Mouse (Mus musculus) adrenal gland, adult (tissue): ENCODE measurements around the gene Tnik.

Experiments used
- DNase-seq, 2 experiments: peaks; one replicate each; pipeline ENCODE4 v3.0.0; 2022 to 2023; ENCODE audit warnings: low spot score in 1 of 2; ENCODE audit not compliant: inconsistent age in 2 of 2

The Tnik gene

GRCm38 (mm10) chr3:28345446-28345845 is 82.4 kb downstream of the Tnik start:
- no peak for DNase-seq

GRCm38 (mm10) chr3:28345961-28346360 is 82.9 kb downstream of the Tnik start:
- DNase-seq: no peak

GRCm38 (mm10) chr3:28346476-28346875 is 83.5 kb downstream of the Tnik start:
- DNase-seq: no peak

- DNase-seq: no peak
Observed at GRCm38 (mm10) chr3:28348746-28349145, 85.7 kb downstream of the Tnik start.

- no peak for DNase-seq
Observed at GRCm38 (mm10) chr3:28350147-28350801, 87.3 kb downstream of the Tnik start.

GRCm38 (mm10) chr3:28358391-28358790 is 95.4 kb downstream of the Tnik start:
- no peak for DNase-seq

- DNase-seq: no peak
Observed at GRCm38 (mm10) chr3:28359138-28359537, 96.1 kb downstream of the Tnik start.

GRCm38 (mm10) chr3:28361056-28361455 is 98.0 kb downstream of the Tnik start:
- peak in 1 of 2 experiments; percentile 49 for DNase-seq

- DNase-seq: no peak
Observed at GRCm38 (mm10) chr3:28363441-28364125, 100.6 kb downstream of the Tnik start.

GRCm38 (mm10) chr3:28368746-28369145 is 105.7 kb downstream of the Tnik start:
- no peak for DNase-seq

GRCm38 (mm10) chr3:28369266-28369665 is 106.3 kb downstream of the Tnik start:
- DNase-seq: no peak

GRCm38 (mm10) chr3:28369698-28370097 is 106.7 kb downstream of the Tnik start:
- peak; percentile 30 to 40 for DNase-seq

GRCm38 (mm10) chr3:28371583-28371982 is 108.6 kb downstream of the Tnik start:
- no peak for DNase-seq

GRCm38 (mm10) chr3:28372459-28372858 is 109.4 kb downstream of the Tnik start:
- no peak for DNase-seq

GRCm38 (mm10) chr3:28374738-28375510 is 111.9 kb downstream of the Tnik start:
- DNase-seq: no peak

- DNase-seq: no peak
Observed at GRCm38 (mm10) chr3:28380224-28380623, 117.2 kb downstream of the Tnik start.

- no peak for DNase-seq
Observed at GRCm38 (mm10) chr3:28383526-28384126, 120.6 kb downstream of the Tnik start.

GRCm38 (mm10) chr3:28385199-28385975 is 122.4 kb downstream of the Tnik start:
- DNase-seq: no peak

GRCm38 (mm10) chr3:28388540-28388939 is 125.5 kb downstream of the Tnik start:
- DNase-seq: no peak

- DNase-seq: no peak
Observed at GRCm38 (mm10) chr3:28390183-28390582, 127.2 kb downstream of the Tnik start.

- DNase-seq: no peak
Observed at GRCm38 (mm10) chr3:28392542-28392941, 129.5 kb downstream of the Tnik start.
